Mouse (Mus musculus): ENCODE data around the gene Higd1a.

The Higd1a gene

GRCm38 (mm10) chr9:121830956-121831293, 27.2 kb downstream of the Higd1a start:
- DNase-seq = peak; percentile 86

GRCm38 (mm10) chr9:121830243-121830955, 27.8 kb downstream of the Higd1a start:
- peak; percentile 57 for DNase-seq

GRCm38 (mm10) chr9:121829270-121829992, 28.7 kb downstream of the Higd1a start:
- no peak for DNase-seq

- DNase-seq = no peak
Measured at GRCm38 (mm10) chr9:121828314-121828713, 29.8 kb downstream of the Higd1a start.

- no peak for DNase-seq
Measured at GRCm38 (mm10) chr9:121826356-121826755, 31.8 kb downstream of the Higd1a start.

- peak; percentile 77 for DNase-seq
Measured at GRCm38 (mm10) chr9:121823991-121824390, 34.2 kb downstream of the Higd1a start.

GRCm38 (mm10) chr9:121823051-121823450, 35.1 kb downstream of the Higd1a start:
- no peak for DNase-seq

- DNase-seq = peak; percentile 80
Measured at GRCm38 (mm10) chr9:121822585-121822991, 35.6 kb downstream of the Higd1a start.

- DNase-seq = no peak
Measured at GRCm38 (mm10) chr9:121820765-121821164, 37.4 kb downstream of the Higd1a start.

- no peak for DNase-seq
Measured at GRCm38 (mm10) chr9:121819771-121820471, 38.2 kb downstream of the Higd1a start.

GRCm38 (mm10) chr9:121819073-121819770, 38.9 kb downstream of the Higd1a start:
- no peak for DNase-seq

GRCm38 (mm10) chr9:121815183-121815582, 43.0 kb downstream of the Higd1a start:
- no peak for DNase-seq

- DNase-seq = peak; percentile 87
Measured at GRCm38 (mm10) chr9:121810081-121810821, 47.9 kb downstream of the Higd1a start.

GRCm38 (mm10) chr9:121808511-121808910, 49.7 kb downstream of the Higd1a start:
- peak; percentile 71 for DNase-seq

GRCm38 (mm10) chr9:121807947-121808346, 50.2 kb downstream of the Higd1a start:
- DNase-seq = no peak

- DNase-seq = no peak
Measured at GRCm38 (mm10) chr9:121807546-121807945, 50.6 kb downstream of the Higd1a start.

GRCm38 (mm10) chr9:121802747-121803146, 55.4 kb downstream of the Higd1a start:
- no peak for DNase-seq

- no peak for DNase-seq
Measured at GRCm38 (mm10) chr9:121798887-121799520, 59.2 kb downstream of the Higd1a start.

All from retina, postnatal 1 day (tissue).